8 mouse cellular contexts compared by ENCODE assay signal in the genomic region with DNA sequence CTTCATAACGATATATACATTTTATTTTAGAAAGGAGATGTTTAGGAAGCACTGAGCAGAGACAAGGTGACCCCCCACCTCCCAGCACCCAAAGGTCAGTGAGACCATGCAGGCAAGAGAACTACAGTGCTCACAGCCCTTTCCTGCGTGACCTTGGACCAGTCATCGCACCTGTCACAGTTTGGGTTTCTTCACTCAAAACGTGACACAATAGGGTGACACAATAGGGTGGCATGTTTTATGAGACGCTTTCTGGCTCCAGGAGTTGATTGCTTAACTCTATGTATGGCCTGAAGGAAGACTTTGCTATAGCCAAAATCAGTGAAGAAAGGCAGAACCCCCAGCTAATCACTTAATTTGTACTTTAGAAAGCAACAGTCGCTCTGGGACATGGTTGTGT. TPM values are rescaled to one million over a fixed set of nuclear protein-coding genes. Genes with fewer than 3 reads are reported as not detected.
DNase-seq lines count a peak whose midpoint lies in the region; ATAC-seq and TF ChIP-seq lines count a peak whose summit lies in the region.

No protein-coding gene starts in this region.

- no peak for DNase-seq in forebrain, embryonic 10.5 days (ENCODE audit: extremely low spot score, low spot score)
- DNase-seq in lung, adult 2 months, result no peak
- no peak for DNase-seq in yolk sac, embryonic 10.5 days (ENCODE audit: low spot score)
- no peak for DNase-seq in frontal cortex, adult 2 months (ENCODE audit: extremely low spot score in 1 of 2, low spot score in 1 of 2)

- no peaks in the 10 kb centered on the region for H3K36me3 ChIP-seq in forebrain, embryonic 12.5 days (replicated peaks)
- no peaks in the 10 kb centered on the region for H3K36me3 ChIP-seq in forebrain, embryonic 10.5 days (replicated peaks)
- H3K36me3 ChIP-seq in lung, embryonic 16.5 days (ENCODE audit: control insufficient read depth, insufficient read depth, low read length), result no peaks in the 10 kb centered on the region
- H3K36me3 ChIP-seq in intestine, embryonic 16.5 days (ENCODE audit: control insufficient read depth, insufficient read depth, low read length), result no peaks in the 10 kb centered on the region

- 0 out of 2 replicates have a peak overlapping the region, but pooled peaks have one; percentile 63 for H3K4me3 ChIP-seq in forebrain, embryonic 12.5 days (replicated peaks)
- no peak overlapping the region for H3K4me3 ChIP-seq in forebrain, embryonic 10.5 days
- peak overlapping the region; percentile 75 for H3K4me3 ChIP-seq in lung, embryonic 16.5 days (ENCODE audit: low read length)
- no peak overlapping the region for H3K4me3 ChIP-seq in lung, adult 2 months (replicated peaks; ENCODE audit: extremely low read depth, low read depth, low read length)
- peak overlapping the region; percentile 90; the same call in 1 of the 2 replicates for H3K4me3 ChIP-seq in intestine, embryonic 16.5 days (ENCODE audit: low read length)
- H3K4me3 ChIP-seq in olfactory bulb, adult 2 months (ENCODE audit: insufficient read depth, low read depth, low read length), result peak overlapping the region; percentile 86

- 90% methylated on average over 6 of the region's 6 CpGs for WGBS in forebrain, embryonic 12.5 days
- 84% methylated on average over 6 of the region's 6 CpGs for WGBS in forebrain, embryonic 10.5 days
- WGBS in lung, embryonic 16.5 days, result 68% methylated on average over 6 of the region's 6 CpGs
- WGBS in lung, adult 2 months, result 57% methylated on average over 6 of the region's 6 CpGs
- 75% methylated on average over 6 of the region's 6 CpGs for WGBS in intestine, embryonic 16.5 days
- 60% methylated on average over 6 of the region's 6 CpGs for WGBS in olfactory bulb, adult 2 months

- no peaks in the 10 kb centered on the region for H3K9me3 ChIP-seq in forebrain, embryonic 12.5 days
- H3K9me3 ChIP-seq in forebrain, embryonic 10.5 days, result no peaks in the 10 kb centered on the region
- H3K9me3 ChIP-seq in lung, embryonic 16.5 days (ENCODE audit: control insufficient read depth, low read length), result no peaks in the 10 kb centered on the region
- no peaks in the 10 kb centered on the region for H3K9me3 ChIP-seq in intestine, embryonic 16.5 days (ENCODE audit: control insufficient read depth, low read length)

- TF ChIP-seq CTCF in lung, adult 2 months (IDR thresholded peaks at IDR 0.05; ENCODE audit: insufficient read depth, low read length), result no peak
- TF ChIP-seq CTCF in olfactory bulb, adult 2 months (IDR thresholded peaks at IDR 0.05; ENCODE audit: insufficient read depth, low read depth, low read length), result no peak

- peaks cover 23% of the 10 kb centered on the region for H3K4me1 ChIP-seq in forebrain, embryonic 12.5 days
- H3K4me1 ChIP-seq in forebrain, embryonic 10.5 days, result peaks cover 16% of the 10 kb centered on the region
- peaks cover 7% of the 10 kb centered on the region for H3K4me1 ChIP-seq in lung, embryonic 16.5 days (replicated peaks; ENCODE audit: control insufficient read depth, insufficient read depth, low read length)
- H3K4me1 ChIP-seq in lung, adult 2 months (ENCODE audit: control insufficient read depth, insufficient read depth, low read length), result peaks cover 3% of the 10 kb centered on the region; the same call in 1 of the 2 replicates
- peaks cover 30% of the 10 kb centered on the region for H3K4me1 ChIP-seq in intestine, embryonic 16.5 days (ENCODE audit: control insufficient read depth, insufficient read depth, low read length)
- H3K4me1 ChIP-seq in olfactory bulb, adult 2 months (ENCODE audit: control insufficient read depth, insufficient read depth, low read length), result peaks cover 29% of the 10 kb centered on the region

- no peak overlapping the region for H3K9ac ChIP-seq in forebrain, embryonic 12.5 days
- H3K9ac ChIP-seq in lung, embryonic 16.5 days (ENCODE audit: low read length), result no peak overlapping the region
- H3K9ac ChIP-seq in intestine, embryonic 16.5 days (ENCODE audit: low read depth, low read length), result 0 out of 2 replicates have a peak overlapping the region, but pooled peaks have one; percentile 19

- H3K4me2 ChIP-seq in forebrain, embryonic 12.5 days, result peak overlapping the region; percentile 80
- H3K4me2 ChIP-seq in lung, embryonic 16.5 days (ENCODE audit: low read depth, low read length), result peak overlapping the region; percentile 92
- H3K4me2 ChIP-seq in intestine, embryonic 16.5 days (ENCODE audit: low read depth, low read length), result peak overlapping the region; percentile 92

- peaks cover 21% of the 10 kb centered on the region for H3K27me3 ChIP-seq in forebrain, embryonic 12.5 days
- peaks cover 65% of the 10 kb centered on the region for H3K27me3 ChIP-seq in forebrain, embryonic 10.5 days (ENCODE audit: poor library complexity, severe bottlenecking)
- H3K27me3 ChIP-seq in lung, embryonic 16.5 days (ENCODE audit: control insufficient read depth, insufficient read depth, low read depth, low read length), result no peaks in the 10 kb centered on the region; the same call in 1 of the 2 replicates
- no peaks in the 10 kb centered on the region for H3K27me3 ChIP-seq in intestine, embryonic 16.5 days (replicated peaks; ENCODE audit: control insufficient read depth, insufficient read depth, low read length)

- TF ChIP-seq POLR2A in lung, adult 2 months (IDR thresholded peaks at IDR 0.05; ENCODE audit: borderline replicate concordance, extremely low read depth, low read depth, low read length), result no peak
- TF ChIP-seq POLR2A in olfactory bulb, adult 2 months (IDR thresholded peaks at IDR 0.05; ENCODE audit: insufficient read depth, low read depth, low read length), result no peak

- no peak for ATAC-seq in forebrain, embryonic 12.5 days (ENCODE audit: low FRiP score)
- ATAC-seq in lung, embryonic 16.5 days (ENCODE audit: low read depth), result no peak
- no peak for ATAC-seq in intestine, embryonic 16.5 days

- H3K27ac ChIP-seq in forebrain, embryonic 12.5 days, result no peak overlapping the region
- H3K27ac ChIP-seq in forebrain, embryonic 10.5 days, result no peak overlapping the region
- no peak overlapping the region for H3K27ac ChIP-seq in lung, embryonic 16.5 days (ENCODE audit: low read length)
- no peak overlapping the region for H3K27ac ChIP-seq in intestine, embryonic 16.5 days (ENCODE audit: low read length)
- H3K27ac ChIP-seq in olfactory bulb, adult 2 months (ENCODE audit: insufficient read depth, low read depth, low read length), result peak overlapping the region; percentile 46

RNA-seq across cellular contexts. Expression of a gene that starts 1.7 kb away (rescaled TPM):
- 8.2 and 11.1 TPM in 2 replicates for polyA plus RNA-seq in forebrain, embryonic 12.5 days (2016; fragmentation: Nextera tagmentation; extraction: Ambion mirVana)
- 1.9 and 4.7 TPM in 2 replicates for polyA plus RNA-seq in forebrain, embryonic 10.5 days (2016; fragmentation: Nextera tagmentation; extraction: Ambion mirVana)
- polyA plus RNA-seq in lung, embryonic 16.5 days (2015; fragmentation: Nextera tagmentation; extraction: Ambion mirVana), result 11.8 and 13.8 TPM in 2 replicates
- polyA plus RNA-seq in lung, adult 2 months (2012; rRNA removed), result 55.1 and 77.9 TPM in 2 replicates
- polyA plus RNA-seq in intestine, embryonic 16.5 days (2015; fragmentation: Nextera tagmentation; extraction: Ambion mirVana), result 6.0 and 6.2 TPM in 2 replicates
- not detected in 2 replicates for polyA plus RNA-seq in olfactory bulb, adult 2 months (2012; ENCODE audit: insufficient read depth, insufficient read length, low replicate concordance, missing spikeins)
- polyA plus RNA-seq in frontal cortex, adult 2 months (2012; rRNA removed), result 56.3 and 63.5 TPM in 2 replicates

Comparison
In these comparisons a context has a peak if more than half of its experiments do, and no peak if none do; other contexts are left out.
1. H3K4me3 ChIP-seq: peak in forebrain, embryonic 12.5 days (single experiment), lung, embryonic 16.5 days (single experiment), intestine, embryonic 16.5 days (single experiment) and olfactory bulb, adult 2 months (single experiment); none in forebrain, embryonic 10.5 days (single experiment) and lung, adult 2 months (single experiment).
2. Peak in every context shown above with its lines, with median percentiles within 50 percentile points of each other: H3K4me2 ChIP-seq.